Mouse (Mus musculus): ENCODE data around the gene Tenm4. TPM values are rescaled to one million over a fixed set of nuclear protein-coding genes. Genes with fewer than 3 reads are reported as not detected.

Gene Tenm4
- total and polyA plus RNA-seq, 2 experiments: 0.09 to 0.11 TPM

- no peaks in the 10 kb centered on the region for H3K36me3 ChIP-seq (ENCODE audit: control insufficient read depth, insufficient read depth, low read length)
Measured at GRCm38 (mm10) chr7:96838926-96839325, 667.9 kb downstream of the Tenm4 start.

GRCm38 (mm10) chr7:96839586-96839985 lies 668.5 kb downstream of the Tenm4 start:
- Histone ChIP-seq H3K4me3 (ENCODE audit: insufficient read depth, low read depth, low read length) (no peak overlapping the region), H3K27ac (replicated peaks; ENCODE audit: insufficient read depth, low read depth, low read length) (no peak overlapping the region), H3K27me3 (ENCODE audit: control insufficient read depth, insufficient read depth, low read length) (no peaks in the 10 kb centered on the region), H3K79me2 (ENCODE audit: control insufficient read depth, insufficient read depth, low read length) (no peaks in the 10 kb centered on the region), H3K9ac (ENCODE audit: low read depth, low read length) (no peak overlapping the region), H3K36me3 (ENCODE audit: control insufficient read depth, insufficient read depth, low read length) (no peaks in the 10 kb centered on the region), H3K4me1 (ENCODE audit: control insufficient read depth, insufficient read depth, low read length) (no peaks in the 10 kb centered on the region)
- TF ChIP-seq POLR2A (IDR thresholded peaks at IDR 0.05; ENCODE audit: extremely low read depth, insufficient read depth, low read length) (no peak), CTCF (IDR thresholded peaks at IDR 0.05; ENCODE audit: low read depth, low read length) (no peak)
- no peak for DNase-seq (ENCODE audit: extremely low read depth, low read depth, low spot score)
- 80% methylated on average over 4 of the region's 4 CpGs for WGBS

More at GRCm38 (mm10) chr7:96838926-96839325, 667.9 kb downstream of the Tenm4 start:
- H3K9ac ChIP-seq (ENCODE audit: low read depth, low read length): no peak overlapping the region
- DNase-seq (ENCODE audit: extremely low read depth, low read depth, low spot score): no peak
- TF ChIP-seq CTCF (IDR thresholded peaks at IDR 0.05; ENCODE audit: low read depth, low read length) (no peak), POLR2A (IDR thresholded peaks at IDR 0.05; ENCODE audit: extremely low read depth, insufficient read depth, low read length) (no peak)
- no peaks in the 10 kb centered on the region for H3K4me1 ChIP-seq (ENCODE audit: control insufficient read depth, insufficient read depth, low read length)
- H3K4me3 ChIP-seq (ENCODE audit: insufficient read depth, low read depth, low read length): no peak overlapping the region
- 89% methylated on average over 4 of the region's 4 CpGs for WGBS
- no peak overlapping the region for H3K27ac ChIP-seq (replicated peaks; ENCODE audit: insufficient read depth, low read depth, low read length)
- H3K27me3 ChIP-seq (ENCODE audit: control insufficient read depth, insufficient read depth, low read length): no peaks in the 10 kb centered on the region
- no peaks in the 10 kb centered on the region for H3K79me2 ChIP-seq (ENCODE audit: control insufficient read depth, insufficient read depth, low read length)

- no peaks in the 10 kb centered on the region for H3K27me3 ChIP-seq (ENCODE audit: control insufficient read depth, insufficient read depth, low read length)
- H3K79me2 ChIP-seq (ENCODE audit: control insufficient read depth, insufficient read depth, low read length): no peaks in the 10 kb centered on the region
- no peak overlapping the region for H3K27ac ChIP-seq (replicated peaks; ENCODE audit: insufficient read depth, low read depth, low read length)
- DNase-seq (ENCODE audit: extremely low read depth, low read depth, low spot score): peak; percentile 23
- 91% methylated on average over 12 of the region's 12 CpGs for WGBS
- H3K36me3 ChIP-seq (ENCODE audit: control insufficient read depth, insufficient read depth, low read length): no peaks in the 10 kb centered on the region
- no peak overlapping the region for H3K4me3 ChIP-seq (ENCODE audit: insufficient read depth, low read depth, low read length)
- no peak overlapping the region for H3K9ac ChIP-seq (ENCODE audit: low read depth, low read length)
- TF ChIP-seq POLR2A (IDR thresholded peaks at IDR 0.05; ENCODE audit: extremely low read depth, insufficient read depth, low read length) (no peak), CTCF (IDR thresholded peaks at IDR 0.05; ENCODE audit: low read depth, low read length) (no peak)
- H3K4me1 ChIP-seq (ENCODE audit: control insufficient read depth, insufficient read depth, low read length): no peaks in the 10 kb centered on the region
Measured at GRCm38 (mm10) chr7:96842477-96843255, 671.6 kb downstream of the Tenm4 start.

- no peak for DNase-seq (ENCODE audit: extremely low read depth, low read depth, low spot score)
- no peaks in the 10 kb centered on the region for H3K36me3 ChIP-seq (ENCODE audit: control insufficient read depth, insufficient read depth, low read length)
- H3K4me1 ChIP-seq (ENCODE audit: control insufficient read depth, insufficient read depth, low read length): no peaks in the 10 kb centered on the region
- H3K27me3 ChIP-seq (ENCODE audit: control insufficient read depth, insufficient read depth, low read length): no peaks in the 10 kb centered on the region
- no peak overlapping the region for H3K27ac ChIP-seq (replicated peaks; ENCODE audit: insufficient read depth, low read depth, low read length)
- no peak overlapping the region for H3K9ac ChIP-seq (ENCODE audit: low read depth, low read length)
- 63% methylated on average over 8 of the region's 8 CpGs for WGBS
- no peak overlapping the region for H3K4me3 ChIP-seq (ENCODE audit: insufficient read depth, low read depth, low read length)
- TF ChIP-seq CTCF (IDR thresholded peaks at IDR 0.05; ENCODE audit: low read depth, low read length): no peak
- TF ChIP-seq POLR2A (IDR thresholded peaks at IDR 0.05; ENCODE audit: extremely low read depth, insufficient read depth, low read length): no peak
- H3K79me2 ChIP-seq (ENCODE audit: control insufficient read depth, insufficient read depth, low read length): no peaks in the 10 kb centered on the region
Measured at GRCm38 (mm10) chr7:96844104-96844894, 673.3 kb downstream of the Tenm4 start.

GRCm38 (mm10) chr7:96852781-96853180 lies 681.7 kb downstream of the Tenm4 start:
- Histone ChIP-seq H3K4me1 (ENCODE audit: control insufficient read depth, insufficient read depth, low read length) (no peaks in the 10 kb centered on the region), H3K9ac (ENCODE audit: low read depth, low read length) (no peak overlapping the region), H3K36me3 (ENCODE audit: control insufficient read depth, insufficient read depth, low read length) (no peaks in the 10 kb centered on the region), H3K27me3 (ENCODE audit: control insufficient read depth, insufficient read depth, low read length) (no peaks in the 10 kb centered on the region), H3K27ac (replicated peaks; ENCODE audit: insufficient read depth, low read depth, low read length) (no peak overlapping the region), H3K79me2 (ENCODE audit: control insufficient read depth, insufficient read depth, low read length) (no peaks in the 10 kb centered on the region), H3K4me3 (ENCODE audit: insufficient read depth, low read depth, low read length) (no peak overlapping the region)
- TF ChIP-seq POLR2A (IDR thresholded peaks at IDR 0.05; ENCODE audit: extremely low read depth, insufficient read depth, low read length): no peak
- no peak for TF ChIP-seq CTCF (IDR thresholded peaks at IDR 0.05; ENCODE audit: low read depth, low read length)
- 91% methylated on average over 2 of the region's 2 CpGs for WGBS
- DNase-seq (ENCODE audit: extremely low read depth, low read depth, low spot score): no peak

All from liver, adult 2 months (tissue).